Mouse (Mus musculus): ENCODE results near the gene Skint1. TPM values are rescaled to one million over a fixed set of nuclear protein-coding genes. Genes with fewer than 3 reads are reported as not detected.

Gene Skint1
- not detected in 2 replicates for polyA plus RNA-seq (2012; rRNA removed)

GRCm38 (mm10) chr4:112005969-112006368, at the start of gene Skint1:
TSS of gene Skint1 (plus strand) at chr4:112006269.

DNA sequence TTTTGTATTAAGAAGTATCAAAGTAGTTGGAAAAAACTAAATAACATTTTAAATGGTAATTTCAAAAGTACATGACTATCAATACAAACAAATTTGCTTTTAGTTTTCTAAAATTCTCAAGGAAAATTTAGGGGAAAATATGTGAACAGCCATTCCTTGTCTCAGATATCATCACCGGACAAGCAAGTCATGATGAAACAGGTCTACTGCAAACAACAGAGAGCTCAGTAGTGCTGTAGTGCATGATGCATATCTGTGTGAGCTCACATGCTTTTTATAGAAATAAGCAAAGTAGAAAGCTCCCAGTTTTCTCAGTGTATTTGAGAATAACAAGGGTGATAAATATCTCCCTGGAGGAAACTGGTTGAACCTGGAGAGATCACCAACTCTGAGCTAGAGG, 33.4 kb upstream of the Skint1 start, which contains the start of gene Skint7:
Skint7 (plus strand) TSS at position 301 of the 400 bp plus-strand sequence.

DNA sequence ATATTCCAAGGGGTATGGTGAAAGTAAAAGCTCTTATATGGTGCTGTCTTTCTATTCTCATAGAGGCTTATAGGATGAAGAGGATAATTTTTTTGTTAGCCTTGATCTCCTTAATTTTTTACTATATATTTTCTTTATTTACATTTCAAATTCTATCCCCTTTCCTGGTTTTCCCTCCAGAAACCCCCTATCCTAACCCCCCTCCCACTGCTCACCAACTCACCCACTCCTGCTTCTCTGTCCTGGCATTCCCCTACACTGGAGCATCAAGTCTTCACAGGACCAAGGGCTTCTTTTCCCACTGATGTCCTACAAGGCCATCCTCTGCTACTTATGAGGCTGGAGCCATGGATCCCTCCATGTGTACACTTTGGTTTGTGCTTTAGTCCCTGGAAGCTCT, 65.6 kb downstream of the Skint1 start, which contains the start of gene Skint4:
Skint4 (plus strand) TSS at position 301 of the 400 bp plus-strand sequence.

Other genes with a start within 250 kb of the Skint1 start
- 0.07 and 0.11 TPM in 2 replicates for gene Slc5a9, start 103.4 kb upstream of the Skint1 start, polyA plus RNA-seq (2012; rRNA removed)
- not detected in 2 replicates for gene Skint8, start 86.9 kb upstream of the Skint1 start, polyA plus RNA-seq (2012; rRNA removed)
- not detected in 2 replicates for gene Skint7, start 33.3 kb upstream of the Skint1 start, polyA plus RNA-seq (2012; rRNA removed)
- not detected in 2 replicates for gene Skint4, start 65.7 kb downstream of the Skint1 start, polyA plus RNA-seq (2012; rRNA removed)
- gene Skint3, start 226.0 kb downstream of the Skint1 start, polyA plus RNA-seq (2012; rRNA removed), result 0.02 TPM in 2 replicates